Mouse (Mus musculus) cerebellum, postnatal 4 days (tissue): ENCODE measurements around the gene Lcor.

Experiments
- DNase-seq, 2 experiments: peaks; one replicate each; pipeline ENCODE4 v3.0.0; 2022; ENCODE audit warnings: low spot score in 2 of 2, mixed read lengths in 1 of 2

The Lcor gene

DNA sequence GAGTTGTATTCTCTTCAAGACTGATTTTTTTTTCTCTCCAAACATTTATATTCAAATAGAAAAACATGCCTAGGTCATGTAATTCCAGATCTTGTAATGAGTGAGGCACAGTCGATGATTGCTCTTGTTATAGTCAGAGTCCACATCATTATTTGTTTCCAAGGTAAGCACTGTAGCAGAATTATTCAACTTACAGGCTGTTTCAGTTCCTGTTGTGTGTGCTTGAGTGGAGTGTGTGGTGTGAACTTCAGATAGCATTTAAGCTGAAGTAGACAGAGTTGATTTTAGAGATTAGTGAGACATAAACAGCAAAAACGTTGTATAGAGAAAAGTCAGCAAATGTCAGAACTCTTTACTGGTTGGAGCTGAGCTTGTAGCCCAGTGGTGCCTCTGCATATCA, 86.4 kb downstream of the Lcor start:
- DNase-seq: no peak

GRCm38 (mm10) chr19:41573700-41574099, 91.3 kb downstream of the Lcor start:
- no peak for DNase-seq

GRCm38 (mm10) chr19:41577576-41577975, 95.1 kb downstream of the Lcor start:
- no peak for DNase-seq

DNA sequence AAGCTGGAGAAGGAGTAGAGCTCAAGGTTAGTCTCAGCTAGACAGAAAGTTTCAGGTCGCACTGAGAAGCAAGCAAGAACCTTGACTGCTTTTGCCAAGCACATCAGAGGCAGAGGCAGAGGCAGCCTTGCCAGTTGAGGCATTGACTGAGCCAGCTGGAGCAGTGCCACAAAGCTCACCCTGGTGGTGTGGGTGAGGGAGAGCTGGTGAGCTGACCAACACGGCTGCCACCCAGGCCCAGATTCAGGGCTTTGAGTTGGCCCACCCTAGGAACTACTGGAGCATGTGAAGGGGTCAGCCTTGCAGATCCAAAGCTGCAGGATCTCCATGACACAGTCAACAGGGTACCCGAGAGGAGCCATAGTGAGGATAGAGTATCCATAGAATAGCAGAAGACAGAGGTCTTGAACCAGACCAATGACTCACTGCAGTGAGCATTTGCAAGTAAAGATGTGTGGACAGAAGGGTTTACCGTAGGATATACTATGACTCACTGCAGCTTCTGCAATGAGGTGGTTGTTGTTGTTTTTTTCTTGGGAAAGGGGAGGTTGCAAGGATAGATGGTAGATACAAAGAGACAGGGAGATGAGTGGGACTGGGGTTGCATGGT, 97.0 kb downstream of the Lcor start:
- DNase-seq: no peak

DNA sequence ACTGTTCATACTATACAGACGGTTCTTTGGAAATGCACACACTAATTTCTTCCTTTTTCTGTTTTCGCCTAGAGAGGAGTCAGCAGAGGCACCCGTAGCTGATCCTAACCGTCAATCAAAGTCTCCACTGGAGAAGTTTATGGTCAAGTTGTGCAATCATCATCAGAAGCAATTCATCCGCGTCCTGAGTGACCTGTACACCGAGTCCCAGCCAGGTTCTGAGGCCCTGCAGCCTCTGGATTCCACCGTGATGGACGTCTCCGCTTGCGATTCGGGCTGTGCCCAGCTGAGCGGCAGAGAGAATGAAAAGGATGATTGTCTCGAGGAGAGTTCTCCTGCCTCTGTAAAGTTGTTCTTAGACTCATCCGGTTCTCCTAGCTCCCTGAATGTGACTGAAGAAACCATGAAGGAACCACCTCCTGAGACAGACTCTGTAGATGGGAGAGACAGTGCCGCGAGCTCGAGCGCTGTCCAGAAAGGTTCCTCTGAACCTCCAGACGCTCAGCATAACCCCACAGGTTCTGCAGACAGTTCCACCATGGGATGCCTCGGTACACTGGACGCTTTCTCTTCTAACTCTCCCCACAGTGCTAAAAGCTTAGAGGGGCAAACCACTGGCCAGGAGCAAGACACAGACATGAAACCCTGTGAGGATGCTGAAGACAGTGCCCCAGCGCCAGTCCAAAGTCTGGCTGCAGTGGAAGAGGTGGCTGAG, 99.4 kb downstream of the Lcor start, which contains the start of gene Gm340:
Gene Gm340 (plus strand): TSS at position 665 of the 715 bp plus-strand sequence.
- no peak for DNase-seq

GRCm38 (mm10) chr19:41582918-41583514, 100.6 kb downstream of the Lcor start:
- DNase-seq: no peak

DNA sequence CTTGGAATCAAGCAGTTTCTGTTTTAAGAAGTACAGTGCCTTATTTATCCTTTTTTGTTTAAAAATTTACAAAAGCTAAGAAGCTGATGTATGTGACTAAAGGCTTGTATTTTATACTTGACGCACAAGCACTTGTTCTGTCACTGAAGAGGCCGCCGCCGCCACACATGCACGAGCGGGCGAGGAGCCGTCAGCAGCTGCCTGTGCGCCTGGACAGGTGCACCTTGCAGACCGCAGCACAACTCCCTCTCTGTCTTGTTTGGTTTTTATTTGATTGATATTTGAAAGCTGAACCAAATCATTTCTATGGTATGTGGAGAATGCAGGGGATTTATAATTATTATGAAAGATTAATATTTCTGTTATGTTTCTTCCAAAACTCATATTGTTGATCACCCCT, 104.3 kb downstream of the Lcor start:
- no peak for DNase-seq

- DNase-seq: no peak
These were observed 105.2 kb downstream of the Lcor start for GRCm38 (mm10) chr19:41587431-41588222.

GRCm38 (mm10) chr19:41589026-41589425, 106.6 kb downstream of the Lcor start:
- no peak for DNase-seq

GRCm38 (mm10) chr19:41589681-41590080, 107.2 kb downstream of the Lcor start:
- DNase-seq: no peak

DNA sequence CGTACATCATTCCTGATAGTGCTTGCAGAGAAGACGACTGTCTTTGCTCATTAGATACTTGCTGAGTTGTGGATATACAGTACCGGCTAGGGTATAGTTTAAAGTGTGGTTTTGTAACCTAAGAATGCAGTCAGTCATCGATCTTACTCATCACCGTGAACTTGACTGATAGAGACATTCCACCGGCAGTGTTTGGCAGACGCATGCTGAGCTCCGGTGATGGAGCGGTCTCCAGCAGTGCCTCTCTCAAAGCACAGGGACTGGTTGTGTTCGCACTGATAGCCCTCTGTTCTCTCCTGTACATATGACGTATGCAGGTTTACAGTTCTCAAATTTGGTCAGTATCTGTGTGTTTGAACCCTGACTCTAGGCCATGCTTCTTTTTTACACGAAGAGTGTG, 109.4 kb downstream of the Lcor start:
- no peak for DNase-seq

DNA sequence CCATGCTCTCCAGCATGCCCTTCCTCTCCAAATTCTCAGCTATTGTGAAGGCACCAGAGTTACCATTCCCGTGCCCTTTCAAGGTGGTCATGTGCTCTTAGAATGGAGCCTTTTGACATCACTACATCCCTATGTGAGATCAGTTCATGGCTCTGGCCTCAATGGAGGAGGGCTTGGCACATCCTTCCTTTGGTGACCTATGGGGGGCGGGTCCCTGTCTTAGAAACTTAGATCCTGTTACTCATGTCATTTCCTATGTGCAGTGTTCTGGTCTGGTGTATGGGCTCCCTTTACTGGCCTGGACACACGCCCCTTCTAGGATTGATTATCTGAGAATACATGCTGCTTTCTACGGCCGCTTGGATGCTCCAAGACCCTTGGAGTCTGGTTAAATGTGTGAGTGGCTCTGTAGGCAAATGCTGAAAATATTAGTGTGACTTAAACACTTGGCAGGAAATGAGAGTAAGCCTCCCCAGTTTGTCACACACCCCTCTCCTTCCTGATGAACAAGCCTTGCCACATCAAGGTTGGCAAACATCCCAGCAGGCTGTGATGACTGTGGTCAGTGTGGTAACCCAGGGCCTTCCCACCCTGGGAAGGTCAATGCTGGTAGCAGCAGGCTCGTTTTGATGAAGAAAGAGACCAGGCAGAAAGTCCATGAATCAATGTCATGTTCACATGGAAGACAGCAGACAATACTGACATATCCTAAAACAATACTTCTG, 114.9 kb downstream of the Lcor start:
- DNase-seq: no peak

DNA sequence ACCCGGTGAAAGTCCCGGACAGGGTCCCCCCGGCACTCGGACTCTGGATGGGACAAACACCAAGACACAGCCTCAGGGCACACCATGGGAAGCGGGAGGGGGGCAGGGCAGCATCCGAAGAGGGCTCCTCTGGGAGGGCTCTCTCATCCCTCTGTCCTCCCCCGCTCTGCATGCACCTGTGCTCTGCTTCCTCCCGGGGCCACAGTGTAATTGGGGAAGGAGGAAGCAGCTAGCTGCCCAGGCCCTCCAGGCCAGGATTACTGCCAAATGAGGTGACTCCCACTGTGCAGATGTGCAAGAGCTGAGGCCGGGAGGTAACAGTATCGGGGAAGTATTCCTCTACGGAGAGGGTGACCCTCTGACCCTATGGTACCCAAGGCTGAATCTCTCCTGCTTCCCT, 118.2 kb downstream of the Lcor start:
- no peak for DNase-seq

GRCm38 (mm10) chr19:41606208-41606987, 124.0 kb downstream of the Lcor start:
- no peak for DNase-seq

DNA sequence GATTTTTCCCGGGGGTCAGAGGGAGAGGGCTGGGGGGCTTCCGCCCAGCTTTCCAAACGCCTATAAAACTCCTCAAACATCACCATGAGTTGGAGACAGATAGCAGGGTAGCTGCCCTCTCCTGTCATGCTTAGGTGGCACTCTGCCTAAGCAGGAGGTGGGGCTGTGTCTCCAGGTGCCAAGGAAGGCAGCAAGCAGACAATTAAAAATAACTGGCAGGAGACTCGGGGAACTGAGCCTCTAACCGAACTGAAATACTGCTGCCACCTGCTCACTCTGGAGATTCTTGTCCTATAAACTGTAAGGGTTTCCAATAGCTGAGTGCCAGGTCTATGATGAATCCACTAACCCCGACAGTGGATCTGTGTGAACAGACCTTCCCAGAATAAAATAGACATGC, 129.2 kb downstream of the Lcor start:
- no peak for DNase-seq
